Mouse (Mus musculus) CH12.LX (cell line): Measurements from ENCODE around the gene Eif2d. TPM values are rescaled to one million over a fixed set of nuclear protein-coding genes. Genes with fewer than 3 reads are reported as not detected.

Source experiments
- DNase-seq: peaks from one replicate; pipeline ENCODE4 v3.0.0-alpha.2; 2013; ENCODE audit errors: extremely low read depth
- H3K27ac ChIP-seq: 2 replicates; pipeline ENCODE4 v1.5.1; 2012; ENCODE audit warnings: low read depth, mild to moderate bottlenecking, control low read depth, moderate library complexity; ENCODE audit not compliant: insufficient read depth
- H3K27me3 ChIP-seq: replicated peaks from 2 replicates; pipeline ENCODE3; 2012; ENCODE audit warnings: inconsistent platforms
- H3K36me3 ChIP-seq, 2 experiments: replicated peaks in 1 of 2; 2 replicates each; pipeline versions ENCODE3 to v1.6.1; 2012; ENCODE audit warnings: inconsistent platforms in 1 of 2, low read length in 1 of 2, mild to moderate bottlenecking in 1 of 2, mixed read lengths in 1 of 2, moderate library complexity in 1 of 2; ENCODE audit not compliant: control insufficient read depth in 1 of 2, insufficient read depth in 1 of 2
- H3K4me1 ChIP-seq, 2 experiments: 2 replicates each; pipeline ENCODE4 v1.6.1; 2012; ENCODE audit warnings: inconsistent platforms in 1 of 2, moderate library complexity in 1 of 2; ENCODE audit not compliant: insufficient read depth in 2 of 2, control insufficient read depth in 1 of 2
- H3K4me2 ChIP-seq: 2 replicates; pipeline ENCODE4 v1.6.1; 2012; ENCODE audit warnings: low read depth, mild to moderate bottlenecking, control low read depth; ENCODE audit not compliant: poor library complexity, insufficient read depth, severe bottlenecking
- H3K4me3 ChIP-seq, 3 experiments: fragments of 150-350 bp in 1 of 3; sonication (generic) in 1 of 3; replicated peaks in 1 of 3; 2 replicates each; pipeline versions ENCODE3 to v1.5.1; 2011 to 2012; ENCODE audit warnings: low read depth in 2 of 3, low read length in 2 of 3, mild to moderate bottlenecking in 2 of 3, moderate library complexity in 2 of 3, control low read depth in 1 of 3, improper control_type of control experiment in 1 of 3, inconsistent platforms in 1 of 3, mixed read lengths in 1 of 3; ENCODE audit not compliant: poor library complexity in 1 of 3
- H3K79me2 ChIP-seq: replicated peaks from 2 replicates; pipeline ENCODE4 v1.6.1; 2012; ENCODE audit warnings: mild to moderate bottlenecking, moderate library complexity; ENCODE audit not compliant: control insufficient read depth, poor library complexity, insufficient read depth, severe bottlenecking; ENCODE audit errors: extremely low read depth
- H3K9ac ChIP-seq: 2 replicates; pipeline ENCODE4 v1.6.1; 2012; ENCODE audit warnings: low read depth, mild to moderate bottlenecking, control low read depth, moderate library complexity; ENCODE audit not compliant: insufficient read depth
- H3K9me3 ChIP-seq: replicated peaks from 2 replicates; pipeline ENCODE3; 2012; ENCODE audit warnings: low read length, inconsistent platforms, mixed read lengths
- BHLHE40 ChIP-seq: IDR thresholded peaks from 2 replicates; pipeline ENCODE4 v1.6.1; 2011; ENCODE audit warnings: mild to moderate bottlenecking, low read depth, low read length, improper control_type of control experiment
- CHD1 ChIP-seq: IDR thresholded peaks from 2 replicates; pipeline ENCODE4 v1.6.1; 2012; ENCODE audit warnings: low read depth, low read length, improper control_type of control experiment, inconsistent platforms
- CHD2 ChIP-seq: IDR thresholded peaks from 2 replicates; pipeline ENCODE4 v1.6.1; 2011; ENCODE audit warnings: low read length, improper control_type of control experiment
- CTCF ChIP-seq, 2 experiments: IDR thresholded peaks in 1 of 2; conservative IDR thresholded peaks in 1 of 2; 2 replicates each; pipeline ENCODE4 v1.5.1; 2011 to 2012; ENCODE audit warnings: low read depth in 2 of 2, low read length in 2 of 2, improper control_type of control experiment in 1 of 2, inconsistent platforms in 1 of 2, mild to moderate bottlenecking in 1 of 2, moderate library complexity in 1 of 2
- E2F4 ChIP-seq: IDR thresholded peaks from 2 replicates; pipeline ENCODE4 v1.6.1; 2011; ENCODE audit warnings: low read depth, low read length, improper control_type of control experiment; ENCODE audit not compliant: insufficient replicate concordance
- ELF1 ChIP-seq: IDR thresholded peaks from 2 replicates; pipeline ENCODE4 v1.6.1; 2014; ENCODE audit warnings: low read depth, mild to moderate bottlenecking, inconsistent platforms, low read length, improper control_type of control experiment
- EP300 ChIP-seq: IDR thresholded peaks from 2 replicates; pipeline ENCODE4 v1.6.1; 2011; ENCODE audit warnings: low read length, improper control_type of control experiment
- ETS1 ChIP-seq: conservative IDR thresholded peaks from 2 replicates; pipeline ENCODE4 v1.6.1; 2012; ENCODE audit warnings: low read depth, mild to moderate bottlenecking, inconsistent platforms, low read length, improper control_type of control experiment, moderate library complexity
- GABPA ChIP-seq: IDR thresholded peaks from 2 replicates; pipeline ENCODE4 v1.6.1; 2012; ENCODE audit warnings: low read depth, low read length, improper control_type of control experiment, inconsistent platforms; ENCODE audit not compliant: insufficient replicate concordance
- HCFC1 ChIP-seq: IDR thresholded peaks from 2 replicates; pipeline ENCODE4 v1.6.1; 2012; ENCODE audit warnings: low read depth, mild to moderate bottlenecking, inconsistent platforms, low read length, improper control_type of control experiment
- IRF4 ChIP-seq: IDR thresholded peaks from 2 replicates; pipeline ENCODE4 v1.6.1; 2014; ENCODE audit warnings: low read depth, mild to moderate bottlenecking, inconsistent platforms, low read length, improper control_type of control experiment
- JUN ChIP-seq: IDR thresholded peaks from 2 replicates; pipeline ENCODE4 v1.6.1; 2011; ENCODE audit warnings: low read depth, mild to moderate bottlenecking, low read length, improper control_type of control experiment, moderate library complexity; ENCODE audit not compliant: insufficient read depth
- JUND ChIP-seq: conservative IDR thresholded peaks from 2 replicates; pipeline ENCODE4 v1.6.1; 2011; ENCODE audit warnings: low read depth, low read length, improper control_type of control experiment
- KAT2A ChIP-seq: IDR thresholded peaks from 2 replicates; pipeline ENCODE4 v1.6.1; 2012; ENCODE audit warnings: low read length, improper control_type of control experiment, inconsistent platforms; ENCODE audit not compliant: insufficient replicate concordance
- MAFK ChIP-seq: IDR thresholded peaks from 2 replicates; pipeline ENCODE4 v1.6.1; 2011; ENCODE audit warnings: low read length, improper control_type of control experiment; ENCODE audit not compliant: insufficient replicate concordance
- MAX ChIP-seq: IDR thresholded peaks from 2 replicates; pipeline ENCODE4 v1.6.1; 2011; ENCODE audit warnings: low read length, improper control_type of control experiment
- MAZ ChIP-seq: IDR thresholded peaks from 2 replicates; pipeline ENCODE4 v1.6.1; 2012; ENCODE audit warnings: low read depth, mild to moderate bottlenecking, inconsistent platforms, low read length, improper control_type of control experiment, moderate library complexity
- MEF2A ChIP-seq: IDR thresholded peaks from 2 replicates; pipeline ENCODE4 v1.6.1; 2014; ENCODE audit warnings: low read depth, mild to moderate bottlenecking, inconsistent platforms, low read length, improper control_type of control experiment, borderline replicate concordance
- MXI1 ChIP-seq: IDR thresholded peaks from 2 replicates; pipeline ENCODE4 v1.6.1; 2011; ENCODE audit warnings: mild to moderate bottlenecking, low read depth, low read length, improper control_type of control experiment
- MYC ChIP-seq: IDR thresholded peaks from 2 replicates; pipeline ENCODE4 v1.6.1; 2011; ENCODE audit warnings: low read depth, mild to moderate bottlenecking, improper control_type of control experiment, low read length
- NELFE ChIP-seq: IDR thresholded peaks from 2 replicates; pipeline ENCODE4 v1.6.1; 2011; ENCODE audit warnings: low read depth, low read length, improper control_type of control experiment
- NRF1 ChIP-seq: IDR thresholded peaks from 2 replicates; pipeline ENCODE4 v1.6.1; 2014; ENCODE audit warnings: low read depth, mild to moderate bottlenecking, inconsistent platforms, low read length, improper control_type of control experiment, moderate library complexity
- PAX5 ChIP-seq: IDR thresholded peaks from 2 replicates; pipeline ENCODE4 v1.6.1; 2012; ENCODE audit warnings: low read length, inconsistent platforms, mixed read lengths
- POLR2A ChIP-seq: IDR thresholded peaks from 2 replicates; pipeline ENCODE4 v1.6.1; 2011; ENCODE audit warnings: low read depth, mild to moderate bottlenecking, improper control_type of control experiment, low read length
- POLR2AphosphoS2 ChIP-seq: IDR thresholded peaks from 2 replicates; pipeline ENCODE4 v1.6.1; 2011; ENCODE audit warnings: low read depth, low read length, improper control_type of control experiment
- RAD21 ChIP-seq: IDR thresholded peaks from 2 replicates; pipeline ENCODE4 v1.6.1; 2011; ENCODE audit warnings: low read depth, mild to moderate bottlenecking, low read length, improper control_type of control experiment, moderate library complexity
- RCOR1 ChIP-seq: conservative IDR thresholded peaks from 2 replicates; pipeline ENCODE4 v1.6.1; 2012; ENCODE audit warnings: low read depth, mild to moderate bottlenecking, inconsistent platforms, low read length, improper control_type of control experiment
- SIN3A ChIP-seq: IDR thresholded peaks from 2 replicates; pipeline ENCODE4 v1.6.1; 2012; ENCODE audit warnings: low read length, improper control_type of control experiment, inconsistent platforms
- SMC3 ChIP-seq: IDR thresholded peaks from 2 replicates; pipeline ENCODE4 v1.6.1; 2011; ENCODE audit warnings: low read depth, low read length, improper control_type of control experiment
- TBP ChIP-seq: conservative IDR thresholded peaks from 2 replicates; pipeline ENCODE4 v1.6.1; 2011; ENCODE audit warnings: low read depth, low read length, improper control_type of control experiment
- TCF12 ChIP-seq: IDR thresholded peaks from 2 replicates; pipeline ENCODE4 v1.6.1; 2014; ENCODE audit warnings: low read depth, mild to moderate bottlenecking, inconsistent platforms, low read length, improper control_type of control experiment
- UBTF ChIP-seq: IDR thresholded peaks from 2 replicates; pipeline ENCODE4 v1.6.1; 2012; ENCODE audit warnings: low read depth, mild to moderate bottlenecking, inconsistent platforms, low read length, improper control_type of control experiment, moderate library complexity
- USF1 ChIP-seq: IDR thresholded peaks from 2 replicates; pipeline ENCODE4 v1.6.1; 2014; ENCODE audit warnings: low read depth, mild to moderate bottlenecking, inconsistent platforms, low read length, improper control_type of control experiment
- USF2 ChIP-seq: conservative IDR thresholded peaks from 2 replicates; pipeline ENCODE4 v1.6.1; 2011; ENCODE audit warnings: low read depth, low read length, improper control_type of control experiment
- ZC3H11A ChIP-seq: IDR thresholded peaks from 2 replicates; pipeline ENCODE4 v1.6.1; 2012; ENCODE audit warnings: low read depth, mild to moderate bottlenecking, inconsistent platforms, low read length, improper control_type of control experiment
- ZKSCAN1 ChIP-seq: IDR thresholded peaks from 2 replicates; pipeline ENCODE4 v1.6.1; 2012; ENCODE audit warnings: low read depth, inconsistent platforms, low read length, improper control_type of control experiment, borderline replicate concordance
- ZMIZ1 ChIP-seq: IDR thresholded peaks from 2 replicates; pipeline ENCODE4 v1.6.1; 2012; ENCODE audit warnings: low read depth, mild to moderate bottlenecking, inconsistent platforms, low read length, improper control_type of control experiment
- ZNF384 ChIP-seq: IDR thresholded peaks from 2 replicates; pipeline ENCODE4 v1.6.1; 2012; ENCODE audit warnings: low read depth, low read length, improper control_type of control experiment, inconsistent platforms
- dilution Hi-C: fragments of 300-500 bp; cut with MboI; formaldehyde crosslinking; loops from 2 replicates; pipeline ENCODE4 v1.14.3; 2020; ENCODE audit warnings: low sequenced_read_pairs; ENCODE audit not compliant: extremely low pct_unique_long_range_greater_than_20kb, extremely low pct_ligation_motif_present
- in situ Hi-C: fragments of 300-500 bp; cut with MboI; formaldehyde crosslinking; loops from 3 replicates; pipeline ENCODE4 v1.14.3; 2019; ENCODE audit warnings: low sequenced_read_pairs, low pct_ligation_motif_present, low pct_unique_long_range_greater_than_20kb, mixed read lengths
- polyA plus RNA-seq: library from polyadenylated mRNA; unstranded; fragments of >175 nt; gene quantifications from 2 replicates; pipeline ENCODE4 v1.2.1, GENCODE M21; 2012; ENCODE audit warnings: low read depth; ENCODE audit not compliant: insufficient read length
- total RNA-seq, 2 experiments: library from RNA; depleted of rRNA; stranded (reverse); fragments of 300-350 nt in 1 of 2; fragments of >200 nt in 1 of 2; gene quantifications; 2 replicates each; pipeline ENCODE4 v1.2.3; 2012 to 2014

Gene Eif2d
- total and polyA plus RNA-seq, 3 experiments, result 46.9 to 57.2 (median 53.0) TPM

GRCm38 (mm10) chr1:131199976-131200375 lies 47.0 kb downstream of the Eif2d start:
- H3K4me1 ChIP-seq, result peaks cover 38 to 72% of the 10 kb centered on the region in 2 experiments
- TF ChIP-seq IRF4 (0 out of 2 replicates have a peak, but pooled peaks have one; percentile 15), BHLHE40 (peak; percentile 34; the same call in 1 of the 2 replicates), MYC (peak; percentile 73; the same call in 1 of the 2 replicates), CHD1 (no peak), E2F4 (no peak), ETS1 (no peak; the same call in 1 of the 2 replicates), SIN3A (no peak), MAZ (0 out of 2 replicates have a peak, but pooled peaks have one; percentile 42), RAD21 (peak; percentile 24), UBTF (peak; percentile 19; the same call in 1 of the 2 replicates), MAFK (no peak), POLR2AphosphoS2 (no peak), SMC3 (peak; percentile 8; the same call in 1 of the 2 replicates), ELF1 (no peak), MEF2A (no peak), RCOR1 (no peak), JUN (no peak), TBP (no peak), EP300 (peak; percentile 7; the same call in 1 of the 2 replicates), ZMIZ1 (no peak), TCF12 (0 out of 2 replicates have a peak, but pooled peaks have one; percentile 44), PAX5 (no peak), NRF1 (no peak), HCFC1 (no peak; the same call in 1 of the 2 replicates), USF1 (no peak), CTCF (conservative IDR thresholded peaks at IDR 0.05 in 1 of 2, IDR thresholded peaks at IDR 0.05 in 1 of 2; ENCODE audit: low read depth in 2 of 2, low read length in 2 of 2) (peak in 1 of 2 experiments; percentile 64; a peak in 2 of 4 replicates), USF2 (no peak), KAT2A (no peak), MXI1 (no peak), GABPA (no peak), CHD2 (no peak), ZNF384 (no peak), ZKSCAN1 (no peak), MAX (0 out of 2 replicates have a peak, but pooled peaks have one; percentile 50), POLR2A (peak; percentile 62), NELFE (no peak), JUND (no peak), ZC3H11A (no peak)
- peak overlapping the region; percentile 96 for H3K4me2 ChIP-seq
- DNase-seq, result peak; percentile 85
- H3K36me3 ChIP-seq, result peaks cover 5 to 21% of the 10 kb centered on the region in 2 experiments
- no peaks in the 10 kb centered on the region for H3K27me3 ChIP-seq
- H3K79me2 ChIP-seq, result peaks cover 10% of the 10 kb centered on the region
- dilution Hi-C loops, result no loop called here
- peak overlapping the region; percentile 81 for H3K9ac ChIP-seq
- peak overlapping the region; percentile 59 to 65 (median 65) for H3K4me3 ChIP-seq
- in situ Hi-C loops, result no loop called here
- H3K27ac ChIP-seq, result no peak overlapping the region
- H3K9me3 ChIP-seq, result no peaks in the 10 kb centered on the region
